Mouse (Mus musculus) lung, postnatal 10 days (tissue): Measurements from ENCODE around the gene Dennd5a.

Source experiments
- DNase-seq: peaks from one replicate; pipeline ENCODE4 v3.0.0; 2021

Gene Dennd5a

GRCm38 (mm10) chr7:109879158-109879557 lies 81.1 kb downstream of the Dennd5a start:
- DNase-seq: peak; percentile 71

DNA sequence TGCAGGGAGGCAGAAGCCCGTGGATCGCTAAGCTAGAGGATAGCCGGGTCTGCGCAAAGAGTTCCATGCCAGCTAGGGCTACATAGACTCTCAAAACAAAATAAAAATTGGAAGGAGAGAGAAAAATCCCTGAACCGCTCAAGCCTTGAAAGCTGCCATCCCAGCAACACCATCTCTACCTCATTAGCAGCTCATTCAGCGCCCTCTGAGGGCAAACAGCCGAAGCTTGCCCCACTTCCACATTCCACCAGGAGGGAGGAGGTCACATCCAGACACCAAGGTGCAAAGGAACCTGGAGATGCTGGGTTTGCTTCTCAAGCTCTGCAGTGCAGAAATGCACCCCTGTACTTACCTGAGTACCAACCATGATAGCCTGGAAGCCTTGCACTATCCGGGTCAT lies 84.2 kb downstream of the Dennd5a start:
- no peak for DNase-seq

DNA sequence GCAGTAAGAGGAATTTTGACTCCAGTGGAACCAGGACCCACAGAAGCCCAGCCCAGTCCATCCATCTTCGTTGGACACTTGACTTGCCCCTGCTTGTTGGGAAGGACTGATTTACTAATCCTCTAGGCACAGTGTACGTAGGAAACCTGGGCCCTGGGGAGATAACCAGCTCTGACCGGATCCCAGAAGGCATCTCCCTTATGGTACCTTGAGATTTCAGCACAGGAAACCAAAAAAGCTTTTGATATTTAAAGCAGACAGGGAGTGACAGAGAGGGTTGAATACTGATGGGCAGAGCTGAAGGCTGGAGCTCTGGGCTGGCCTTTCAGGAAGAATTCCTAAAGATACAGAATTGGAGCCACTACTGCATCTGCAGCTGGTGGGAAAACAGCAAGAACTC lies 84.7 kb downstream of the Dennd5a start:
- DNase-seq: no peak

GRCm38 (mm10) chr7:109875033-109875432 lies 85.2 kb downstream of the Dennd5a start:
- no peak for DNase-seq

- no peak for DNase-seq
These were observed 87.1 kb downstream of the Dennd5a start for GRCm38 (mm10) chr7:109873170-109873569.

DNA sequence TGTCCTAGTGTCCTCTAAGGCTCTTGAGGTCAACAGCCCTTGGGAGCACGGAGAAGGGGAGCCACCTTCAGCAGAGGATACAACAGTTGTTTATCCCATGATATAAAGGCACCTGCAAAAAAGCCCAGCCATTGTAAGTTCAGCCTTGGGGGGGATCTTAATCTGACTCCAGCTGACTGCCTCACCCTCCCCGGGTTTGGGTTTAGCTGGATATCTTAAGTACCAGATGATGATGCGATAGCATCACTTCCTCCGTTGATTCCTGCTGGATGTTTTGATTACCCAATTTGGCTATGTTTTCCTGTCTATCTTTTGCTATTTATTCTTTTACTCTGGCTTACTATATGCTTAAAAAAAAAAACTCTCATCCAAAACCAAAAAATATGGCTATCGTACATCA lies 89.0 kb downstream of the Dennd5a start:
- DNase-seq: no peak

- peak; percentile 44 for DNase-seq
These were observed 91.8 kb downstream of the Dennd5a start for GRCm38 (mm10) chr7:109868498-109868897.

- DNase-seq: no peak
These were observed 93.6 kb downstream of the Dennd5a start for GRCm38 (mm10) chr7:109866643-109867042.

GRCm38 (mm10) chr7:109865370-109866229 lies 94.7 kb downstream of the Dennd5a start, which contains the start of gene Scube2:
Gene Scube2, minus strand, starts transcription at chr7:109865679.
- DNase-seq: peak; percentile 51

DNA sequence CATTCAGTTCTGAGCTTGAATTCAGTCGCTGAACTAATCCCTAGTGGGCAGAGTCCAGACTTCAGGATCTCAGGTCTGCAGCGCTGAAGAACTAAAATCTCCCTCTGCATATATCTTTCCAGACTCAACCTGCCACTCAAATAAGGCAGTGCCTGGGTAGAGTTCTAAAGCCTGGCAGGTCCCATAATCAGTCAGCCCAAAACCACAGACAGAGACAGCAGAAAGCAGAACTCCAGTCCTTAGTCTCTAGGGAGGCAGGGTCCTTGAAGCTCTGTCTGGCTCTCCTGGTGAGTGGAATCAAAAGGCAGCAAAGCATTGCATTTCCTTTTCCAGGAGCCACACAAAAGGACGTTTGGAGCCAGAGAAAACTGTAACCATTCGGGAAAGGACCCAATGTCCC lies 96.7 kb downstream of the Dennd5a start:
- DNase-seq: no peak

- DNase-seq: no peak
These were observed 100.1 kb downstream of the Dennd5a start for GRCm38 (mm10) chr7:109860162-109860561.

GRCm38 (mm10) chr7:109859354-109859753 lies 100.9 kb downstream of the Dennd5a start:
- DNase-seq: no peak

DNA sequence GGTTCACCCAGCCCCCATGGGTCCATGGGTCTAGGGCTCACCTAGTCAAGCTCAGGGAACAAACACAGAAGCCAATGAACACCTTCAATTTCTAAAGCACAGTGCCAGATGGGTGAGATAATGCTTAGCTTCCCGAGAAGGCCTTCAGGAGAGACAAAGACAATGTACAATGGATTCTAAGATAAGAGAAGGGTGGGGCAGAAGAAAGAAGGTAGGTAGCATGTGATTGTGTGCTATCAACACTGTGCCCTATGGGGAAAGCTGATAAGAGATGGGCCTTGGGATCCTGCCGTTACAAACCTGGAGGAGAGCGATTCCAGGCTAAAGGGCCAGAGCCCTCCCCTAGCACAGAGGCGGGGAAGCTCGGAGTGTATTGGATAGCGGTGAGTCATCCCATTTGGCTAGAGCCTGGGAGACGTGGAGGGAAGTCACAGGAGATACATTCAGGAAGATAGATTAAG lies 107.5 kb downstream of the Dennd5a start:
- DNase-seq: no peak

DNA sequence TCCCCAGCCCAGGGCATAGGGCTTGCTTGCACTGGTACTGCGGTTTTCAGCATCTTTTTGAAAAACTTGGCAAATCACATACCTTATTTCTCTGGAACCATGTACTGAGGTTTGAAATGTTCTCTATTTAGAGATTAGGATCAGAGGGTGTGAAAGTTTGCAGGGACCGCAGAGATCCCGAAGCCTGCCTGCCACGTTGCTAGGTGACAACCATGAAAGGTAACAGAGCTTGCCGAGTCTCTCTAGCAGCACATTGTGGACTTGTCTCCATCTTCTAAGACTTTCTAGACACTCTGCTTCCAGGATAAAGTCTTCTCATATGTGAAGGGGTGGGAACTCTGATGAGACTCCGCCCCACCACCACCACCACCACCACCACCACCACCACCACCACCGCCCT lies 108.3 kb downstream of the Dennd5a start:
- DNase-seq: no peak

- no peak for DNase-seq
These were observed 109.7 kb downstream of the Dennd5a start for GRCm38 (mm10) chr7:109850531-109850930.

DNA sequence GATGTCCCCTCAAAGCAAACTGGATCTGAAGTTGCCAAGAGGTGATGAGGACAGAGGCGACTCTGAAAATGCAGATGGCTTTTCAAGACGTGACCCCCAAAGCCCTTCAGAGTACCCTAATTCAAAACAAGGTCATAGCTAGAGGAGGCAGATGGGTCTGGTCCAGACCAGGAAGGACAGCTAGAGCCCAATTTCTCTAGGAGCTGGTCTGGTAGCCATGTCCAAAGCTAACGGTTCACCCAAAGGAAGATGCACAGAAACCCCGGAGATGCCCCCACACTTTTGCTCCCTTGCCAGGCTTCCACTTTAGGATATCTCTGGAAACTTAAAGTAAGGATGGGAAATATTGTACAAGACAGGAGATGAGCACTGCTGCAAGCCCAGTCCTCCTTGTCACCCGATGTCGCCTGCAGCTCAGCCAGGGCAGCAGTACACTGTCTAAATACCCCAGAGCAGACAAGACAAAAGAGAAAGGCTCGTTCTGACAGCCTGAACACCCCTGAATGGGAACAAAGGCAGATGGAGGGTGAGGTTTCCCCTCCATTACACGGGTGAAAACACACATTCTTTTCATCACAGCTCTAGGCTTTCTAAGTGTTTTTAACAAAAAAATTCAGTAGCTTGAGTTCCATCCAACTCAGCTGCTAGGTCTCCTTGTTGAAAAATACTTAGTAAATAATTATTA lies 110.4 kb downstream of the Dennd5a start:
- no peak for DNase-seq

GRCm38 (mm10) chr7:109848867-109849733 lies 111.2 kb downstream of the Dennd5a start:
- no peak for DNase-seq

DNA sequence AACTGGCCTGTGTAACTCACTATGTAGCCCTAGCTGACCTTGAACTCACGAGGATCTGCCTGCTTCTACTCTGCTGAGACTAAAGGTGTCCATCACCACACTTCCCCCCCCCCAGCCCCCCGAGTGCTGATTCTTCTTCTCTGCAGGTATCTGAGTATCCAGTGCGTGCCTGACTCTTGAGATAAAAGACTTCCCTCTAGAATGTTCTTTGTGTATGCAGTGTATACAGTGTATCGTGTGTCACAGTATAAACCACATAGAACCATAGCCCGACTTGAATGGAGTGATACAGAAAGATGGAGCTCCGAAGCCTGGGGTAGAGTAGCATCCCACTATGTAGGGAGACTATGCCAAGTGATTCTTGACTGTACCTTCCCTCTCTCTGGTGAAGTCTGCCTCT lies 116.2 kb downstream of the Dennd5a start:
- DNase-seq: no peak
